Mouse (Mus musculus): ENCODE measurements around the gene Mesp1.

GRCm38 (mm10) chr7:79837247-79837646 is 43.7 kb upstream of the Mesp1 start:
- no peak for TF ChIP-seq TAL1 (IDR thresholded peaks at IDR 0.05; ENCODE audit: low read length)
- TF ChIP-seq GATA1 (IDR thresholded peaks at IDR 0.05; ENCODE audit: low read length): no peak

All from erythroblast, embryonic 14.5 days (primary cell).